Mouse (Mus musculus) spleen, postnatal 36 days (tissue): ENCODE results near the gene Mrps18a.
A peak's percentile ranks its signal among the peaks of the same experiment; 100 is the strongest.

ENCODE experiments used
- DNase-seq, 2 experiments: peaks; one replicate each; pipeline ENCODE4 v3.0.0; 2022; ENCODE audit warnings: low spot score in 2 of 2, mixed read lengths in 1 of 2

Gene Mrps18a

DNA sequence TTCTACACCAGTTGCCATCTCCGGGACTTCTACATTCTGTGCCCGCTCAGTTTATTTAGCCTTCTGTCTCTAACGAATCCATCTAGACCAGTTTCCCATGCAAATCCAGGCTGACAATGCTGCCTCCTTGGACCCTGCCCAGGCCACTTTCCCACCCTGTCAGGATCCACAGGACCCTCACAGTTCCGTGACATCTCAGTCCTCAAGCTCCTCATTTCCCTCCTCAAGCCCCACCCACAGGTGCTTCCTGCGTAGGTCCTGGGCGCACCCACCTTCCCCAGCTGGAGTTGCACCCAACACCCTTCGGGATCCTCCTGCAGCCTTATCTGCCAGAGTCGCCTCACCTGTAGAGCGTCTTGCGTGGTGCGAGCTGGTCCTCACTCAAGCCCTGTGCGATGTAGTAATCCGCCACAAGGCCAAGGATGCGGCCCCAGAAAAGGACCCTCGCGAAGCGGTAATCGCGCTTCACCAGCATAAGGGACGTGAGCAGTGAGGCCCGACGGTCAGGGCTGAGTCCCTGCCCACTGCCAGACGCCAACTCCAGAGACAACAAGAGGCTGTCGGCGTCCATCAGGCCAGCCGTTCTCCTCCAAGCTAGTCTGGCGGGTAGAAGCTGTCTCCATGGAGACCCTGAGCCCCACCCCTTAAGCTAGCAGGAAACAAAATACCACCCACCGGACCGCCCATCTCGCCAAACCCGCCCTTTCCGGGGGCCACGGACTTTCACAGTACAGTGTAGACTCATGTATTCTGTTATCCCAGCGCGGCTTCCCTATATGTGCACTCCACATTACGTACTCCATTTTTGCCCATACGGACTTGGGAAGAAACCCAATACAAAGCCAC lies 33.0 kb downstream of the Mrps18a start, which contains the start of gene Rsph9:
Gene Rsph9 (minus strand): TSS at position 639 of the 846 bp plus-strand sequence.
- DNase-seq = peak; percentile 85 to 88

DNA sequence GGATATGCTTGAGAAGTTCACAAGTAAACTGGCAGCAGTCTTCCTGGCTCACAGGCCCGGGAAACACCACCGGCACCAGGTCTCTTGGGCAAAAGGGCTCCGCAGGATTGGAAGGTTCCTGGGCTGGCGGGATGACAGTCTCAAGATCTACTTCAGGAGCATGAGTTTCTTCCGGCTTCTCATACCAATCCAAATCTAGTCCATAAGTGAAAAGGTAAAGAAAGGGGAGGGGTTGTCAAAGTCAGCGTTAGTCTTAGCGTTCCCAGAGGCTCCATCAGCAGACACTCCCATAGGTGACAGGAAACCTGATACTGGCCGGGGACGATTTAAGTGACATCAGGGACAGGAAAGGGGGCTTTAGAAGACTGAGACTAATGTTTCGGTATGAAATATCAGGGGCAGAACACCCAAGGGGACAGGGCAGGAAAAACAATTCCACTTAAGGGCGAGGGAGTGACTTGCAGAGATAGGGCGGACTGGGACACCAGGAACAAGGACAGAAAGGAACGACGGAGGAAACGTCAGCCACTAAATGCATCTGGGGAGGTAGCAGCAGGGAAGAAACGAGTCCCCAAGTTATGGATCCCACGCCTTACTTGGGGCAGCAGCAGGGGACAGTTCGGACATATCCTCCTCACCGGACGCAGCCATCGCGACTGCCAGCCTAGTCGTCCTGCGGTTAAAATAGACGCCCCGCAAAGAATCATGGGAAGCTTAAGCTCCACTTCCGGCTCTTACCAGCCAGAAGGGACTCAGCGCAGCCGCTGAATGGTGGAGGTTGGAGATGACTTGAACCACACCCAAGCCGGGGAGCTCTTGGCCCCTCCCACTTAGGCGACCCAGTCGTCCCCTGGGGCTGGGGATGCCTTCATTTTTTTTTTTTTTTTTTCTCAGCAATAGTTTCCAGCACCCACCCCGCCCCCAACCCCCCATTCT lies 42.3 kb downstream of the Mrps18a start, which contains the start of gene Mad2l1bp:
Gene Mad2l1bp (minus strand): TSS at position 707 of the 936 bp plus-strand sequence.
- peak; percentile 94 to 95 for DNase-seq

DNA sequence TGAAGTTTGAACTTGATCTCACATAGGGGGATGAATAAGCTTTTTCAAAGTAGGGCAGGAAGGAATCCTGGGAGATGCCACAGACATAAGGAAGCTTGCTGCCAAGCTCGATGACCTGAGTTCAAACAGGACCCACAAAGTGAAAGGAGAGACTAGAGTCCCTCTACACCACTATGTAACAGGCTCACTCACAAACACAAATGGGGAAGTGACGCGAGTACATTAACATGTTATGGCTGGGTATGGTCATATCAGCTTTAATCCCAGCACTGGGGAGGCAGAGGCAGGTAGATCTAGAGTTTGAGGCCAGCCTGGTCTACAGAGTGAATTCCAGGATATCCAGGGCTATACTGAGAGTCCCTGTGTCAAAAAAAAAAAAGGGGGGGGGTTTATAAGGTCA lies 43.5 kb downstream of the Mrps18a start:
- DNase-seq = no peak

DNA sequence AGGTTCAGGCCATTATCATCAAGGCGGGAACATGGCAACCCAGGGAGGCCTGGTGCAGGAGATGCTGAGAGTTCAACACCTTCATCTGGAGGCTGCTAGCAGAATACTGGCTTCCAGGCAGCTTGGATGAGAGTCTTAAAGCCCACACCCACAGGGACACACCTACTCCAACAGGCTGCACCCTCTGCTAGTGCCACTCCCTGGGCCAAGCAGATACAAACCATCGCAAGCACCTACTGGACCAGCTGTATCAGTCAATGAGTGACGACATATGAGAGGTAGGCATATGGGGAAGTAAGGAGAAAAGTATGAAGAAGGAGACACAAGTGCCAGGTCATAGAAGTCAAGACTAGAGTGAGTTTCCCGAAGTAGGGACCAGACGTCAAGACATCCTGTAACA lies 45.9 kb downstream of the Mrps18a start:
- peak; percentile 49 to 75 for DNase-seq

DNA sequence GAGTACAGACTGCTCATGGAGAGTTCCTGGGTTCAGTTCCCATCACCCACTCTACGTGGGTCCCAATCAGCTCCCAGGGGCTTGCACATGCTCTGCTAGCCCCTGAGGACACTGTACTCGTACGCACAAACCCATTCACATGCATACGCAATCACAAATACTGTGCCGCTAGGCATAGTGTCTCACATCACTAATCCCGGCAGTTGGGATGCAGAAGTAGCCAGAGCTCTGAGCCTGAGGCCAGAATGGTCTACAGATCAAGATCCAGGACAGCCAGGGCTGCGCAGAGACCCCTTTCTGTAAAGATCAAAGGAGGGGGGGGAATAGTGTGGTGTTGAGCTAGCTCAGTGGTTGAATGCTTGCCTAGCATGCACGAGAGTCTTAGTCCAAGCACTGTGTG lies 46.3 kb downstream of the Mrps18a start:
- no peak for DNase-seq

DNA sequence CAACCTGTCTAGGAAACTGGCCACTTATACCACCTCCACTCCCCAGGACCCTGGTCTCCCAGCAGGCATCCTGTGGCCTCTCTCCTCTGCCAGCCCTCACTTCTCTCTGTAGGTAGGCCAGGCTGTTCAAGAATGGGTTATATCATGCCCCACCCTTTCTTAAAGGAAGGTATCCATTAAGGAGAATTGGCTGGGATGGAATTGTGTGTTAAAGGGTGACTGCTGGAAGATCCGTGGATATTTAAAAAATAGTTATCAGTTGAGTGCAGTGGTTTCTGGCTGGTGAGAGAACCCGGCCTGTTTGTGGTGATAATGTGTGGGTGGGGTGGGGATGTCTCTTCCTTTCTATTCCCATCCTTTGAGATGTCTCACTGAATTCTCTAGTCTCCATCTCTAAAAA lies 48.5 kb downstream of the Mrps18a start:
- peak; percentile 45 to 73 for DNase-seq

DNA sequence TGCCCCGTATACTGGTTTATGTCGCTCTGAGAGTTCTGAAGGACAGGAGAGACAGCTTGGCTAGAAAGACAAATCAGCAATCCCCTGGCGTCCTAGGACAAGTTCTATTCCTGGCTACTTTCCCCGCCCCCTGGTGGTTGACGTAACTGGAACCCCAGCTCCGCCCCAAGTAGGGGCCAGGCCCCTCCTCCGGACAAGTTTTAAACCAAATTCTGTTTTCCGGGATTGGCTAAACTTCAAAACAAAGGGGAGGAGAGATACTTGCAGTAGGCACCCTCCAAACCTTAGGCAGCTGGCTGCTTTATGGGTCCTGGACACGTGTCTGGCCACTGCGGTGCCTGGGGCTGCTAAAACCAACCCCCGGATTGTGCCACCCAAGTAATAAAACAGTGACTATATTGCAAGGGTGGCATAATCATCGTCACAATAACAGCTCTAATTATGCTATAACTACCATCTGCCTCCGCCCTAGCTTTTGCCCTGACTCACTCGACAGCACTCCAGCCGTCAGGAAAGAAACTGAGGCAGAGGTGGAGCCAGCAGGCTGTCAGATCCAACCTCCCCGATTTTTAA lies 49.4 kb downstream of the Mrps18a start:
- DNase-seq = peak; percentile 91 to 94

DNA sequence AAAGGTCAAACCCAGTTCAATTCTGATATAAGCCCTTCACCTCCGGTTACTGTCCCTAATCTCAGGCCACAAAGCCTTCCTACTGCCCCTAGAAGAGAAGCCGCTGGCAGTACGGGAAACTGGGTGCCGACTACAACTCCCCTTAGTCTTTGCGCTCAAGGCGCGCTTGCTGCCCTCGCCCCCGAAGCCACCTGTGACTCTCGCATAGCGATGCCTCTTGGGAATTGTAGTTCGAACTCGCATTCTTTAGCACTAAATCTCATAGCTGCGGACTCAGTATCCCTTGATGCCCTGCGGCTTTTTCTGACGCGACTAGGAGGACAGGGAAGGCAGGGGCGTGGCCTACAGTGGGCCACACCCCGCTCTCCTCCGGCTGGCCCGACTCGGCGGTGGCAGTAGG lies 49.9 kb downstream of the Mrps18a start, which contains the start of gene Gtpbp2:
Gene Gtpbp2 (plus strand): TSS at position 347 of the 400 bp plus-strand sequence.
- peak; percentile 98 to 99 for DNase-seq

DNA sequence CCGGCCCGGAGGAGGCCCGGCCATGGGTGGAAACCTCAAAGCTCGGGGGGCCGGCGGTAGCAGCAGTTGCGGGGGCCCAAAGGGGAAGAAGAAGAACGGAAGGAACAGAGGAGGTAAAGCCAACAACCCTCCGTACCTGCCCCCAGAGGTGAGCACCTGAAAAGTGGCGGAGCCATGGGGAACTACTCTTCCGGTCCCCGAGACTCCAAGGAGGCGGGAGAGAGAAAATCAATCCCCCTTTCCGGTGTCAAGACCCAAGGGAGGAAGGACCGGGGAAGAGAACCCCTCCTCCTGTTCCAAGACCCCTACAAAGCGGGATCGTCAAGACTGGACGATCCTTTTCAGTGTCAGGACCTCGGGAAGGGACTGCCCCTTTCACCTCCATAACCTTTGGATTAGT lies 50.4 kb downstream of the Mrps18a start:
- no peak for DNase-seq

DNA sequence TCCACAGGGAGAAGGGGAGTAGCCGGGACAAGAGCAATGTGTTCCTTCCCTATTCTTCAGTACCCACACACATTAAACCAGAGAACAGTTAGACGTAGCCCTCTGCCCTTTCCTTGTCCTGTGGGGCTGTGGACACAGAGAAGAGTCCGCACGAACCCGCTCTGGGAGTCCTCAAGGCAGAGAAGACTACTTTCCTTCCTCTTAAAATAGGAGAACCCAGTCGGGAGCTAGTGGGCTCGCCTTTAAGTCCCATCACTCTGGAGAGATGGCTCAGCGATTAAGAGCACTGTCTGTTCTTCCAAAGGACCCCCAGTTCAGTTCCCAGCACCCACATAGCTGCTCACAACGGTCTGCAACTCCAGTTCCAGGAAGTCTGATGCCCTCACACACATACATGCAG lies 50.9 kb downstream of the Mrps18a start:
- DNase-seq = no peak

DNA sequence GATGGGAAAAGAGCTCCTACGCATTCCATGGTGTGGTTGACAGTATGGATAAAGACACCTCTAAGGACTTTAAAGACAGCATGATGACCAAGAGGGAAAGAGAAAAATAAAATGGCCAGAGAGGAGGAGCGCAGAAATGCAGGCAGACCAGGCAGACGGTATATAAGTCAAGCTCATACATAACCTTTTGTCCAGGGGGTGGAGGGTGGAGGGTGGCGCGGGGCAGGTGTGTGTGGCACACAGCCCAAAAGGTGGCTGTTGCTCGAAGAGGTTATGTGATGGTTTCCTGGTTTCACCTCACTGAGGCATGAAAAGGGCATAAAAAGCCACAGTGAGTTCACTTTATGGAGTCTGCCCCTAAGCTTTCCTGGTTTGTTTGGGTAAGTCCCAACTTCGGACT lies 51.8 kb downstream of the Mrps18a start:
- DNase-seq = no peak

DNA sequence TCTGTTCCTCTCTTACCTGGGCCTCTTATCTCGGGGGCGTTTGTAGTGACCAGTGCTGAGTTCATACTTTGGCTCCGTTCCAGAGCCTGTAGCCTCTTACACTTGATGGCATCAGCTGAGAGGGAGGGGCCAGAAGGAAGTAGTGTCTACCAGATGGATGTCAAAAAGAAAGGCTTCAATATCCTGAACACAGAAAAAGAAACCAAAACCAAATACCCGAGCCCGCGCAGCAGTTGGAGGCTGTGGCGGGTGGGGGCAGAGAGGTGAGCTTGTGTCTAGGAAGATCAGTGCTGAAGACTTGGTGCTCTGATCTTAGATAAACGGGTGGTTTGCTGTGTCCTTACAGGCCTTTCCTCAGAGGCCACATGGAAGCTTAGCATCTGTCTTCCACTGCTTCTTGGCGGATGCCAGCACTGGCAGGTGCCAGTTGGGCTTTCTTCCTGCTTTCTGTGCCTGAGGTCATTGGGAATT lies 52.2 kb downstream of the Mrps18a start:
- DNase-seq = peak; percentile 55 to 67

DNA sequence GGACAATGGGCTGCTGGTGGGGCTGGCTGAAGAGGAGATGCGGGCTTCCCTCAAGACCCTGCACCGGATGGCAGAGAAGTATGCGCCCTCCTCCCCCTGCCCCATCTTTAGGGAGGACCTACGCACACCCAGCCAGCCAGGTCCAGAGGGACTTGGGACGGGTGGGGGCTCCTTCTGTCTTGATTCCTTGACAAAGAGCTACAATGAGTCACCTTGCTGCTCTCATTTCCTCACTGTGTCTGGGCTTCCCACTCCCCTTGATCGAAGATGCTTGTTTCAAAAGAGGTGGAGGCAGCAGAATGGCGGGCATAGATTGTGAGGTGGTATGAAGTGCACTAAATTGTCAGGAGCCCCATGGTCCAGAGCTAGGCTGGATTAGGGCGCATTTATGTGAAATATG lies 53.5 kb downstream of the Mrps18a start:
- DNase-seq = no peak

DNA sequence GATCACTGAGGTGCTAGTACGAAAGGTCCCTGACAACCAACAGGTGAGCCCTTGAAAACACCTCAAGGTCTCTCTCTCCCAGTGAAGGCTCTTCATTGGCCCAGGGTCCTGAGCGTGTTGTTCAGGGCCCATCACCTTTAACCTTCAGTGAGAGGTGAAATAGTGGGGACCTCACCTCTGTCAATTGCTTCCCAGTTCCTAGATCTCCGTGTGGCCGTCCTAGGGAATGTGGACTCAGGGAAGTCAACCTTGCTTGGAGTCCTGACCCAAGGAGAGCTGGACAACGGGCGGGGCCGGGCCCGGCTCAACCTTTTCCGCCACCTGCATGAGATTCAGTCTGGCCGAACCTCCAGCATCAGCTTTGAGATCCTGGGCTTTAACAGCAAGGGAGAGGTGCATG lies 54.0 kb downstream of the Mrps18a start:
- DNase-seq = no peak

DNA sequence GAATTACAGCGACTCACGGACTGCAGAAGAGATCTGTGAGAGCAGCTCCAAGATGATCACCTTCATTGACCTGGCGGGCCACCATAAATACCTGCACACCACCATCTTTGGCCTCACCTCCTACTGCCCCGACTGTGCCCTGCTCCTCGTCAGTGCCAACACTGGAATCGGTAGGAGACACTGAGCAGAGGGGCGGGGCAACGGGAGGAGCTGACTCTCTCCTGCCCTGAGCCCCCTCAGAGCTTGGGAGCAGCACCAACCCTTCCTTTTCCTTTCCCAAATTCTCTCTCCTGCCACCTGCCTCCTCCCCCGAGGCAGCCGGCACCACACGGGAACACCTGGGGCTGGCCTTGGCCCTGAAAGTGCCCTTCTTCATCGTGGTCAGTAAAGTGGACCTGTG lies 54.7 kb downstream of the Mrps18a start:
- no peak for DNase-seq

DNA sequence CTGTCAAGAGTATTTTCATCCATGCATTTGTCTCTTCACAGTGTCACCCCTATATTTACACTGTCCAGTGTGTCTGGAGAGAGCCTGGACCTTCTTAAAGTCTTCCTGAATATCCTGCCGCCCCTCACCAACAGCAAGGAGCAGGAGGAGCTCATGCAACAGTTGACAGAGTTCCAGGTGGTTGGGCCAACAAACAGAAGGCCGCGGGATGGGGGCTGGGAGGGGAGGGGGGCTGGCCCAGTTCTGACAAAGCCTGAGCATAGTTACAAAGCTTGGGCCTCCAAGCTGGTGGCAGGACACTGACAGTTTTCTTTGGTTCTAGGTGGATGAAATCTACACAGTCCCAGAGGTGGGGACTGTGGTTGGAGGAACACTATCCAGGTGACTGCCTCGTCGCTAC lies 55.5 kb downstream of the Mrps18a start:
- DNase-seq = no peak

DNA sequence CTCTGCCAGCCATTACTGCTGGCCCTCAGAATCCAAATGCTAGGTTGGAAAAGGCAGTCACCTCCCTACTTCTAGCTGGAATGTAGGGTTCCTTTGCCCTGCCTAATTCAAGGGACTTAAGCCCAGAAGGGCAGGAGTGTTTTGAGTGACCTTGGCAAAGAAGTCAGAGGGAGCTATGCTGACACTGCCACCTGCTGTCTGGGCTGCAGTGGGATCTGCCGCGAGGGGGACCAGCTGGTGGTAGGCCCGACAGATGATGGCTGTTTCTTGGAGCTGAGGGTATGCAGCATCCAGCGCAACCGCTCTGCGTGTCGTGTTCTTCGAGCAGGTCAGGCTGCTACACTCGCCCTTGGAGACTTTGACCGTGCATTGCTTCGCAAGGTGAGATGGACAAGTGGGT lies 56.2 kb downstream of the Mrps18a start:
- no peak for DNase-seq

DNA sequence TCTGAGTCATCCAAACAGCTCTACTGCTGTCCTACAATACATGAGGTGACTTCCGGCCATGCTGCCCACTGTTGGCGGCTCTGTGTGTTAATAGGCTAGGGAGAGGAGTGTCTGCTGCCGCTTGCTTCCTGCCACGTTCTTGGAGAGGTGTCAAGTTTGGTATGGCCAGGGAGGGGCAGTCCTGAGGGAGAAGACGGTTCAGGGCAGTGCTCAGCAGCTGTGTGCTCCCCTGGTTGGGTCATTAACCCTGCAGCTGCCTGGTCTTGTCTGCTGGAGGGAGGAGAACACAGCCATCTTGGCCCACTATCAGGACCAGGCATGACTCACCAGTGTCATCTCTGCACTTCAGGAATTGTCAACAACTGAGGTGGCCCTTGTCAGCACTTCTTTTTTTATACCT lies 57.5 kb downstream of the Mrps18a start:
- no peak for DNase-seq

DNA sequence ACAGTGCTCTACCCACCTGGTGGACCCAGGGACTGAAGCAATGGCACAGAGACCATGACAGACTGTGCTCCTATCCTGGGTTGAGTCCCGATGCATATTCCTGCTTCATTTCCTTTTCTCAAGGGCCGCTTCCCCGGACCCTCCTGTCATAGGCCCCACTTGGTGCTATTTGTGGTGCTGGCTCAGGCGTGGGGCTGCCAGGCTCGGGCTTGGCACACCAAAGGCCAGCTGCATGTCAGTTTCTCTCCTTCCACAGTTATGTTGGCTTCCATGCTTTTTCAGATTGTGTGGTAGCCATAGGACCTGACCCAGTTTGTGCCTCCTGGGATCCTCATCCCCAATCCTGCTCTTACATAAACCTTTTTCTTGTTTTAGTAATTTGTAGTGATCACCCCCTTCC lies 58.0 kb downstream of the Mrps18a start:
- no peak for DNase-seq

DNA sequence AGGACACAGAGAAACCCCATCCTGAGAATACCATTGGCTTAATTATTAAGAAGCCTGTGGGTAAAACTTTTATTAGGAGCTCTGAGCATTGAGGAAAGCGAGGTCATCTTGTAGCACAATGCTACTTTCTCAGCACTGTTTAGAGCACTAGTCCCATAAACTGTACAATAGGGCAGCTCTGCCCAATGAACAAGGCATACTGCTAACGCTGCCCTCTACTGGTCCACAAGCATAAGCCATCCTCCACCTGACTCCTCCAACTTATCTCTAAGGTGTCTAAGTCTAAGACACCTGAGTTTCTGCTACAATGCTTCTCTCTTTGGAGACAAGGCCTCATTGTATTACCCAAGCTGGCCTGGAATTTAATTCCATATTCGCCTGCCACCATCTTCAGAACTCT lies 59.8 kb downstream of the Mrps18a start:
- DNase-seq = peak; percentile 34 to 49
